Mouse (Mus musculus): ENCODE results near the gene Atg7. TPM values are rescaled to one million over a fixed set of nuclear protein-coding genes. Genes with fewer than 3 reads are reported as not detected.

Atg7 gene
- polyA plus RNA-seq, 1 experiment, result not detected

DNA sequence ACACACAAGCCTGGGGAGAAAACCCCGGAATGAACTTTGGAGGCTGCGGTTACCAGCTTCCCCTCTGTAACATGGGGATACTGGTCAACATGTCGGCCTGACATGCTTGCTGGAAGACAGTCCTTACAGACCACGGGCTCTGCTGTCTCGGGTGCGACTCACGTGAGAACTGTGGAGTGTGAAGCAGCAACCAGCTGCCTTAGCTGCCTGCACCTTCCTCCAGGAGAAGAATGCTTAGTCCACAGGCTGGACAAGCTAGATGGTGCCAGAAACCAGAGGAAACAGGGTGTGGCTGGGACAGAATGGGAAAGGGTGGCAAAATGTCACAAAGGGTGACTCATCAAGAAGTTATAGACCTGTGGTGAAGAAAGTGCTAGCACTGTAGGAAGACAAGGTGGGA is 197.1 kb downstream of the Atg7 start:
- Histone ChIP-seq H3K4me1 (ENCODE audit: control insufficient read depth, insufficient read depth, low read length) (peaks cover 25% of the 10 kb centered on the region), H3K27ac (ENCODE audit: insufficient read depth, low read depth, low read length) (no peak overlapping the region), H3K4me3 (ENCODE audit: insufficient read depth, low read depth, low read length) (no peak overlapping the region)
- WGBS, result 90% methylated on average over 7 of the region's 7 CpGs
- no peak for TF ChIP-seq CTCF (IDR thresholded peaks at IDR 0.05; ENCODE audit: insufficient read depth, low read depth, low read length)

DNA sequence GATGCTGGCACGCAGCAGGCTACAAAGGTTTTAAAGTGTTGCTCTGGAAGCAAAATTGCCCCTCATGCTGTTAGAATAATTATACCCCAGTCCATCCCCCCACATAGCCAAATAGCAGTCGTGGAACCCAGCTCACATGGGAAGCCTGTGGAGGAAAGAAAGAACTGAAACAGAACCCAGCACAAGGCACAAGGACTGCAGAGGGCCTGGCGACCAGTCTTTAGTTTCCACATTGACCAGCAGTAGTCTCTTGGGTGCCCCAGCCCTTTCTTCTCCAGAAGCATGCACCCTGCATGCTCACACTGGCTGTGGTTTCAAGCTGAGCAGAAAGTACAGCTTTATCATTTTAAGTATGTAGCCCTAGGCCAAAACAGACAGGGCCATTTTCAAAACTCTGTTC is 199.2 kb downstream of the Atg7 start:
- Histone ChIP-seq H3K4me3 (ENCODE audit: insufficient read depth, low read depth, low read length) (no peak overlapping the region), H3K27ac (ENCODE audit: insufficient read depth, low read depth, low read length) (peak overlapping the region; percentile 49), H3K4me1 (ENCODE audit: control insufficient read depth, insufficient read depth, low read length) (peaks cover 28% of the 10 kb centered on the region)
- WGBS, result 29% methylated on average over 3 of the region's 3 CpGs
- no peak for TF ChIP-seq POLR2A (IDR thresholded peaks at IDR 0.05; ENCODE audit: insufficient read depth, low read depth, low read length)

DNA sequence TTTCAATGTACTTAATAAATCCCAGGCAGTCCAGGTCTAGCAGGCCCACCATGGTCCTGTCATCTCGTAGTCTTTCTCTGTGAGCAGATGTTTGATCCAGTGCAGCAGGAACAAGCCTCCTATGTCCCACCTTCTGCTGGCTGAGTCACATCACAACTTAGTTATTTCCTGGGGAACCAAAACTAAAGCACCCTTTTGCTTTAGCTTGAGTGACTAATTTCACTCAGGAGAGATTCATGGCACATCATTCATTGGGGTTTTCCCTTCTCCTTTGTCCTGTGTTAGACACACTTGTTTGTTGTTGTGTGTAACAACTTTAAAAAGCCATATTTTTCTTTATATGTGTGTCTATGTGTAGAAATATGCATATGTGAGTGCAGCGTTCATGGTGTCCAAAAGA is 200.0 kb downstream of the Atg7 start:
- TF ChIP-seq POLR2A (IDR thresholded peaks at IDR 0.05; ENCODE audit: insufficient read depth, low read depth, low read length), result no peak
- no peak for TF ChIP-seq CTCF (IDR thresholded peaks at IDR 0.05; ENCODE audit: insufficient read depth, low read depth, low read length)

DNA sequence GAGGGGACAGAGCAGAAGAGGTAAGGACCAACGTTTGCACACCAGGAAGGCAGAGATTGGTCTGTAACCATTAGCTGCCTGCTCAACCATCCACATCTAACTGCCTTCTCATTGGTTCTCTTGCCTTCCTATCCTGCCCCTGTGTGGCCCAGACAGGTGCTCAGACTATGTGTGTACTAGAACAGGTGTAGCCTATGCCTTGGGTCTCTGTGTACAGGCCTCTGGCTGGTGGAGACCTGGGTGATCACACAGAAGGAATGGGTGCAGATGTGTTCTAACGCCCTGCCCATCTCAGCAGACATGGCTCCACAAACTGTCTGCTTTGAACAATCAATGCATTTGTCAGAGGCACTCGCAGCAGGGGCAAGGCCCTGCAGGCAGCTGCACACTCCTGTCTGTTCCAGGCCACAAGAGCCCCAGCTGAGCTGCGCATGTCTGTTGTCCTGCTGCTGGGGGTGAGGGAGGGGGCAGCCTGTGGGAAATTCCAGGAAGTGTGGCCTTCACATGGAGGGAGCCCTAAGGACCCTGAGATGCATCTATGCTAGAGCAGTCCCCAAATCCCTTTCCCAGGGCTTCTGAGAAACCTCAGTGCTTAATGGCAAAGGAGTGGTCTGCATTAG is 203.4 kb downstream of the Atg7 start:
- Histone ChIP-seq H3K27ac (ENCODE audit: insufficient read depth, low read depth, low read length) (no peak overlapping the region), H3K4me1 (ENCODE audit: control insufficient read depth, insufficient read depth, low read length) (peaks cover 28% of the 10 kb centered on the region), H3K4me3 (ENCODE audit: insufficient read depth, low read depth, low read length) (no peak overlapping the region)
- TF ChIP-seq POLR2A (IDR thresholded peaks at IDR 0.05; ENCODE audit: insufficient read depth, low read depth, low read length), result no peak
- TF ChIP-seq CTCF (IDR thresholded peaks at IDR 0.05; ENCODE audit: insufficient read depth, low read depth, low read length), result no peak
- WGBS, result 72% methylated on average over 4 of the region's 4 CpGs

More for the DNA sequence above, 200.0 kb downstream of the Atg7 start:
- WGBS, result 79% methylated on average over 2 of the region's 2 CpGs
- Histone ChIP-seq H3K4me3 (ENCODE audit: insufficient read depth, low read depth, low read length) (no peak overlapping the region), H3K27ac (ENCODE audit: insufficient read depth, low read depth, low read length) (no peak overlapping the region), H3K4me1 (ENCODE audit: control insufficient read depth, insufficient read depth, low read length) (peaks cover 35% of the 10 kb centered on the region)

DNA sequence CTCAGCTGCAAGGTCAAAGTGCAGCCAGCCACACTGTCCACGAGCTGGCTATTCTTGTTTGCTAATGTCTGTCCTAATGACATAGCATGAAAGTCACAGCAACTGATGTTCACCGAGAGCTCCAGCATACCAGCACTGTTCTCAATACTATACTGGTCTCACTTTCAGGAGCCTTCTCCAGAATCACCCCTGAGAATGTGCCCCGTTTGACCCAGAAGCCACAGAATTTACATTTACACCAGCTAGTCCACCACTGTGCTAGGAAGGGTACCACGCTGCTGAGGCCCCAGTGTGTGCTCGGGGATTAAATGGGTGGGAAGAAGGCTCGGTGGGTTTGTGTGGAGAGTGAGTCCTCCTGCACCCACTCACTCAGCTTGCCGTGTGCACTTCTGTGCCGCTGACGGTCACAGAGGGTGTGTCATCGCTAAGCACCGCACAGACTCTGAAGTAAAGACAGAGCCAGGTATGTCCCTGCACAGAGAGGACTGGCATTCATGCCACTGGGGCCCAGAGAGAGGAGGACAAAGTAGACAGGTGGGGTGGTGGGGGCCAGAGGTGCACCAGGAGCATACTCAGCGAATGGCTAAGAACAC is 204.8 kb downstream of the Atg7 start:
- Histone ChIP-seq H3K4me3 (ENCODE audit: insufficient read depth, low read depth, low read length) (no peak overlapping the region), H3K27ac (ENCODE audit: insufficient read depth, low read depth, low read length) (no peak overlapping the region), H3K4me1 (ENCODE audit: control insufficient read depth, insufficient read depth, low read length) (peaks cover 29% of the 10 kb centered on the region)
- TF ChIP-seq CTCF (IDR thresholded peaks at IDR 0.05; ENCODE audit: insufficient read depth, low read depth, low read length) (no peak), POLR2A (IDR thresholded peaks at IDR 0.05; ENCODE audit: insufficient read depth, low read depth, low read length) (no peak)
- WGBS, result 71% methylated on average over 12 of the region's 12 CpGs

DNA sequence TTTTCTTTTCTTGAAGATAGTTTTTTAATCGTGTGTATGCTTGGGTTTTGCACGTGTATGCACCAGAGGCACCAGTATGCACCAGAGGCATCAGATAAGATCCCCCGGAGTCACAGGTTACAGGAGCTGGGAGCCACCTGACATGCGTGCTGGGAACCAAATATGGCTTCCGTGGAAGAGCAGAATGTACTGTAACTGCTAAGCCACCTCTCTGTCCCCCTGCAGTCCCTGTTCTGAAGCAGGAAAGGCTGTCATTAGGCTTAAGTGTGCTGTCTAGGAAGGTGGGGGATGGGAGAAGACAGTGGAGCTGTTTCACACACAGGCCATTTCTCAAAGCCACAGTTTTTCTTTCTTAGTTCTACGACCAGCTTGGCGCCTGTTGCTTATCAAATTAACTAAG is 205.9 kb downstream of the Atg7 start:
- H3K4me1 ChIP-seq (ENCODE audit: control insufficient read depth, insufficient read depth, low read length), result peaks cover 37% of the 10 kb centered on the region
- H3K4me3 ChIP-seq (ENCODE audit: insufficient read depth, low read depth, low read length), result no peak overlapping the region
- no peak overlapping the region for H3K27ac ChIP-seq (ENCODE audit: insufficient read depth, low read depth, low read length)
- TF ChIP-seq CTCF (IDR thresholded peaks at IDR 0.05; ENCODE audit: insufficient read depth, low read depth, low read length) (no peak), POLR2A (IDR thresholded peaks at IDR 0.05; ENCODE audit: insufficient read depth, low read depth, low read length) (no peak)
- WGBS, result 69% methylated on average over 7 of the region's 7 CpGs

DNA sequence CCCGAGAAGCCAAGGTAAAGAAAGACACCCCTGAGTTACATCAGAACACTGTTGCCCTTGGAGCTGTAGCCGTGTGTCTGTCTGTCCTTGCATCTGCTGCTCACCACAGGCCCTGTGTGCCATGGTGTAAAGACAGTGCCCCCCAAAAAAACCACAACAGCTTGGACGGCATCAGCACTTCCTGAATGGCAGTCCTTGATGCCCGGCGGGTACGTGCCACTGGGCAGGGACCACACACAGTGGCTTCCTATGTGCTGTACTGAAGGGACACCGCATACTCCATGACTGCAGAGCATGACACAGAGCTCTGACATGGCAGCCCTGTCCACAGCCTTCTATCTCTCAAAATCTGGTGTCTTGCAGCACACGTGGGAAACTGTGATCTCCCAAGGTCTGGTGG is 206.9 kb downstream of the Atg7 start:
- 92% methylated on average over 8 of the region's 8 CpGs for WGBS
- Histone ChIP-seq H3K4me3 (ENCODE audit: insufficient read depth, low read depth, low read length) (no peak overlapping the region), H3K27ac (ENCODE audit: insufficient read depth, low read depth, low read length) (no peak overlapping the region), H3K4me1 (ENCODE audit: control insufficient read depth, insufficient read depth, low read length) (peaks cover 37% of the 10 kb centered on the region)
- no peak for TF ChIP-seq POLR2A (IDR thresholded peaks at IDR 0.05; ENCODE audit: insufficient read depth, low read depth, low read length)
- TF ChIP-seq CTCF (IDR thresholded peaks at IDR 0.05; ENCODE audit: insufficient read depth, low read depth, low read length), result no peak

DNA sequence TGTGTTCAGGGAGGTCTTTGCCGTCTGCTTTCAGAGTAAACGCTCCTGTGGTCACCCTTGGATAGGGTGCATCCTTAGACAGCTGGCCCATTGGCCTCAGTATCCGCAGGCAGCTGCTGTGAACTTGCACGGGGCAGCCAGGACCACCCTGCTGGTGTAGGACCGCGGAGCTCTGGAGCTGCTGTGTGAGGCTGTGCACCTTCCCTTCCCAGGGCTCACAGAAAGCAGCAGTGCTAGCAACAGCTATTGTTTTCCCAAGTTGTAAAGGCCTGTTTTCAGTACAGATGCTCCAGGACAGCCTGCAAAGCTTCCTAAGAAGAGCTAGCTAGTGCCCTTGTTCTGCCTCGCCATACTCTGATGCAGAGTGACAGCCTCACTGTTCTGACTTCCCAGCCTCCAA is 208.8 kb downstream of the Atg7 start:
- 73% methylated on average over 7 of the region's 7 CpGs for WGBS
- no peak for TF ChIP-seq POLR2A (IDR thresholded peaks at IDR 0.05; ENCODE audit: insufficient read depth, low read depth, low read length)
- TF ChIP-seq CTCF (IDR thresholded peaks at IDR 0.05; ENCODE audit: insufficient read depth, low read depth, low read length), result no peak
- Histone ChIP-seq H3K4me1 (ENCODE audit: control insufficient read depth, insufficient read depth, low read length) (peaks cover 34% of the 10 kb centered on the region), H3K27ac (ENCODE audit: insufficient read depth, low read depth, low read length) (no peak overlapping the region), H3K4me3 (ENCODE audit: insufficient read depth, low read depth, low read length) (no peak overlapping the region)

DNA sequence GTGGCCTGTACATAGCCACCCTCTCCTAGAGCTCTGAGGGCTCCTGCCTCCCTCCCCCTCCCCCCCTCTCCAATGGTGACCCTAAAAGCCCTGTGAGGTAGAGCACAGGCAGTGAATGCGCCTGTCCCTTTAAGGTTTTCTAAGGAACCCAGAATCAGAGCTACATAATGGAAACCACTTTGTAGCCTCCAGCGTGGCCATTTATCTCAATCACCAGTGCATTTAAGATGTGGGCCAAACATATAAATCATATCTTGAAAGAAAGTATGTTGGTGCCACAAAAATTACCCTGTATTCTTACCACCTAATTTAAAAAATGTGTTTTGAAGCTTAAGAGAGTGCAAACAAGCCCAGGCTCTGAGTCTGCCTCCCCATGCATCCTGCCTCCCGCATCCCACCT is 209.8 kb downstream of the Atg7 start:
- TF ChIP-seq POLR2A (IDR thresholded peaks at IDR 0.05; ENCODE audit: insufficient read depth, low read depth, low read length), result no peak
- TF ChIP-seq CTCF (IDR thresholded peaks at IDR 0.05; ENCODE audit: insufficient read depth, low read depth, low read length), result no peak
- H3K4me1 ChIP-seq (ENCODE audit: control insufficient read depth, insufficient read depth, low read length), result peaks cover 28% of the 10 kb centered on the region
- H3K27ac ChIP-seq (ENCODE audit: insufficient read depth, low read depth, low read length), result no peak overlapping the region

More for the DNA sequence above, 209.8 kb downstream of the Atg7 start:
- H3K4me3 ChIP-seq (ENCODE audit: insufficient read depth, low read depth, low read length), result no peak overlapping the region
- WGBS, result 51% methylated on average over 3 of the region's 3 CpGs

All from olfactory bulb, adult 2 months (tissue).